Mouse (Mus musculus) liver, embryonic 14.5 days (tissue): ENCODE measurements around the gene Trim9. TPM values are rescaled to one million over a fixed set of nuclear protein-coding genes. Genes with fewer than 3 reads are reported as not detected.

Experiments used
- ATAC-seq: fragments of 200-750 bp; cut with Nextera tagmentation; 2 replicates; pipeline ENCODE4 v1.8.0; 2017; ENCODE audit warnings: moderate number of reproducible peaks, mild to moderate bottlenecking, moderate library complexity; ENCODE audit not compliant: insufficient read depth
- DNase-seq, 3 experiments: peaks; one replicate each; pipeline ENCODE4 v3.0.0-alpha.2; 2012 to 2013; ENCODE audit warnings: low read depth in 3 of 3, low spot score in 3 of 3
- H3K27ac ChIP-seq: fragments of 300-500 bp; sonication (generic); 2 replicates; pipeline ENCODE4 v1.5.1; 2014; ENCODE audit warnings: moderate library complexity, mild to moderate bottlenecking, control low read depth, inconsistent platforms
- H3K27me3 ChIP-seq: fragments of 300-500 bp; sonication (generic); 2 replicates; pipeline ENCODE4 v1.6.1; 2014; ENCODE audit warnings: mild to moderate bottlenecking, low read length, moderate library complexity; ENCODE audit not compliant: control insufficient read depth, insufficient read depth
- H3K36me3 ChIP-seq: fragments of 300-500 bp; sonication (generic); replicated peaks from 2 replicates; pipeline ENCODE4 v1.6.1; 2014; ENCODE audit warnings: low read depth; ENCODE audit not compliant: control insufficient read depth, insufficient read depth
- H3K4me1 ChIP-seq, 2 experiments: fragments of 200-500 bp in 1 of 2; fragments of 300-500 bp in 1 of 2; sonication (generic) in 1 of 2; replicated peaks; 2 replicates each; pipeline ENCODE4 v1.6.1; 2012 to 2014; ENCODE audit warnings: antibody characterized with exemption in 1 of 2, inconsistent platforms in 1 of 2, low read length in 1 of 2; ENCODE audit not compliant: control insufficient read depth in 2 of 2, insufficient read depth in 2 of 2
- H3K4me2 ChIP-seq: fragments of 300-500 bp; sonication (generic); 2 replicates; pipeline ENCODE4 v1.6.1; 2014; ENCODE audit warnings: low read depth, mild to moderate bottlenecking, control low read depth, moderate library complexity
- H3K4me3 ChIP-seq, 2 experiments: fragments of 200-500 bp in 1 of 2; fragments of 300-500 bp in 1 of 2; sonication (generic) in 1 of 2; 2 replicates each; pipeline ENCODE4 v1.5.1; 2012 to 2014; ENCODE audit warnings: low read depth in 2 of 2, low read length in 2 of 2, mild to moderate bottlenecking in 2 of 2, control low read depth in 1 of 2, inconsistent platforms in 1 of 2, moderate library complexity in 1 of 2; ENCODE audit not compliant: insufficient read depth in 1 of 2
- H3K9ac ChIP-seq: fragments of 300-500 bp; sonication (generic); replicated peaks from 2 replicates; pipeline ENCODE4 v1.6.1; 2014; ENCODE audit warnings: mild to moderate bottlenecking, control low read depth, moderate library complexity
- H3K9me3 ChIP-seq: fragments of 300-500 bp; sonication (generic); 2 replicates; pipeline ENCODE4 v1.6.1; 2016; ENCODE audit warnings: low read length, mixed read lengths; ENCODE audit not compliant: control insufficient read depth
- CTCF ChIP-seq: IDR thresholded peaks from 2 replicates; pipeline ENCODE4 v1.5.1; 2016; ENCODE audit warnings: antibody characterized with exemption, low read depth, control low read depth
- EP300 ChIP-seq: IDR thresholded peaks from 2 replicates; pipeline ENCODE4 v1.6.1; 2016; ENCODE audit warnings: antibody characterized with exemption, low read depth
- WGBS: fragments of 180-500 bp; shearing (Covaris S2); extraction: QIAGEN DNeasy Blood & Tissue Kit; methylation state at CpG from one replicate; pipeline ENCODE4 v1.1.7; 2014; ENCODE audit not compliant: insufficient replicate concordance; 5-methylcytosine and 5-hydroxymethylcytosine counted together
- polyA plus RNA-seq, 2 experiments: library from polyadenylated mRNA; depleted of rRNA in 1 of 2; stranded (reverse) in 1 of 2; unstranded in 1 of 2; fragments of >200 nt; fragmentation: Nextera tagmentation in 1 of 2; extraction: Ambion mirVana in 1 of 2; gene quantifications; 2 replicates each; pipeline versions ENCODE4 v1.2.1 to v1.2.3; 2012 to 2014

Trim9 gene
- polyA plus RNA-seq, 2 experiments = 0.01 to 0.04 TPM

DNA sequence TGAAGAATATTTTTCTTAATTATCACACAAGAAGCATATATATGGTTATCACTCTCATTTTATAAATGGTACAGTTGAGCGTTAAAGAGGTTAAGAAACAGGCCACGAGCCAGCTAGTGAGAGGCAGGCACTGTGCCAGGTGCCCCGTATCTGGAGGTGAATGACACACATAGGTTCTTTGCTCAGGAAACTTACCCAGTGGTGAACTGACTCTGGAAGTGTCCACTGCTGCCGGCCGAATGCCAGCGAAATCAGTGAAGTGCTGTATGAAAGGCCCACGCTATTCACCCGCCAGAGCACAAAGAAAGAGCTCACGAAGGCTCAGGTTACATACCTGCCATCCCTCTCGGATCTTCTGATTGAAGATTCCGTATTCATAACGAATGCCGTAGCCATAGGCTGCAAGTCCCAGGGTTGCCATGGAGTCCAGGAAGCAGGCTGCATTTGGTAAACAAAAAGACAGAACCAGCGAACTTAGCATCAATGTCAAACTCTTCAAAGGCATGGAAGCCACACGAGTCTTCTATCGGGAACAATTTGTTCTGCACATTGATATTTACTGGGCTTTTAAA lies 131.1 kb downstream of the Trim9 start:
- DNase-seq = no peak
- Histone ChIP-seq H3K4me1 (0 out of 4 replicates have a peak, but pooled peaks cover 0 to 2% of the 10 kb centered on the region in 2 experiments), H3K36me3 (no peaks in the 10 kb centered on the region; the same call in 1 of the 2 replicates), H3K9me3 (no peaks in the 10 kb centered on the region), H3K27ac (no peak overlapping the region), H3K27me3 (no peaks in the 10 kb centered on the region), H3K9ac (no peak overlapping the region), H3K4me2 (no peak overlapping the region), H3K4me3 (no peak overlapping the region)
- no peak for TF ChIP-seq CTCF
- no peak for TF ChIP-seq EP300
- ATAC-seq = no peak
- 69% methylated on average over 16 of the region's 16 CpGs for WGBS

DNA sequence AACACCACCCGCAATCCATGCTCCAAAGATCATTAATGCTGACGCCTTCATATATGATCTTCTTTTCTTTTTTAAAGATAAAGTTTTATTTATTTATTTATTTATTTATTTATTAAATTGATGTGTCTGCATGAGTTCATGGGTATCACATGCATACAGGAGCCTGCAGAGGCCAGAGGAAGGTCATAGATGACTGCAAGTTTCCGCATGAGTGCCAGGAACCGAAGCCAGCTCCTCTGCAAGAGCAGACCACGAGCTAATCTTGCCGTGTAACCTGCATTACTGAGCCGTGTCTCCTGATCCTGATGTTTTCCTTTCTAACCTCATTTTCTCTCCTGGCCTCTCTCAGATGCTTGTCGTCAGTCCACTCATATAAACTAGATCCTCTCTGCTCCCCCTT lies 133.1 kb downstream of the Trim9 start:
- no peak for DNase-seq
- Histone ChIP-seq H3K4me3 (no peak overlapping the region), H3K4me2 (no peak overlapping the region), H3K4me1 (0 out of 4 replicates have a peak, but pooled peaks cover 0 to 2% of the 10 kb centered on the region in 2 experiments), H3K9me3 (no peaks in the 10 kb centered on the region), H3K27ac (no peak overlapping the region), H3K36me3 (no peaks in the 10 kb centered on the region), H3K27me3 (no peaks in the 10 kb centered on the region), H3K9ac (no peak overlapping the region)
- WGBS = 64% methylated on average over 8 of the region's 8 CpGs
- ATAC-seq = no peak
- TF ChIP-seq CTCF (no peak), EP300 (no peak)

DNA sequence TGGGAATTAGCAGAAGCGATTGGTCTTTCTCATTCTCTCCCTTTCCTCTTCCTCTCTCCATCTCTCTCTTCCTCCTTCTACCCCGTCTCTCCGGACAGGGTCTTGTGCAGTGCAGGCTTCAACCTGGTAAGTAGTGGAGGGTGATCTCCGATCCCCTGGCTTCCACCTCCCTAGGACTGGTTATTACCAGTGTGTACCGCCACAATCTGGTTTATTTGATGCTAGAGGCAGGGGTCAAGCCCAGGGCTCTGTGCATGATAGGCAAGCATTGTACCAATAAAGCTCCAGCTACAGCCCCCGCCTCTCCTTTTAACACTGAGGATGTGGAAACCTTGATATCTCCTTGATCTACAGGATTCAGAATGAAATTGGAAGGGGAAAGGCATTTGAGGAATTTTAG lies 133.8 kb downstream of the Trim9 start:
- no peak for TF ChIP-seq CTCF
- no peak for TF ChIP-seq EP300
- DNase-seq (no peak), ATAC-seq (no peak)
- no peaks in the 10 kb centered on the region for H3K9me3 ChIP-seq
- H3K4me3 ChIP-seq = no peak overlapping the region
- no peak overlapping the region for H3K9ac ChIP-seq
- 0 out of 4 replicates have a peak, but pooled peaks cover 0 to 2% of the 10 kb centered on the region in 2 experiments for H3K4me1 ChIP-seq
- H3K27me3 ChIP-seq = no peaks in the 10 kb centered on the region
- H3K4me2 ChIP-seq = no peak overlapping the region
- H3K27ac ChIP-seq = no peak overlapping the region
- no peaks in the 10 kb centered on the region for H3K36me3 ChIP-seq
- 72% methylated on average over 6 of the region's 6 CpGs for WGBS

DNA sequence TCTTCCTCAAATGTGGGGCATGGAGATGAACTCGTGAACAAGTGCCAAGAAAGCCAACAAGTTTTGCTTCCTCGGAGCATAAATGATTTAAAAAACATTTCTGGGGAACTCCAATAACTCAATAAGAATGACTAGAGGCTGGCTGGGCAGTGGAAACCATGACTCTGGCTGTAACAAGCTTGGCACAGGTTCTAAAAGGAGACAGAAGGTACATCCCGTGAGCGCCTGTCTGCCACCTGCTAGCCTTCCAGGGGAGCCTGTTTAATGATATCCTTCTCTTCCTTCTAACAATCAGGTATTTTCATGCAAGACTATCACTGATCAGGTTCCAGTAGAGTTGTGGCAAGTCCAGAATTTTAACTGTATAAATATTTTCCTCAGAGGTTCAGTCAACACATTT lies 134.9 kb downstream of the Trim9 start:
- no peak for ATAC-seq
- H3K4me3 ChIP-seq = no peak overlapping the region
- TF ChIP-seq EP300 (no peak), CTCF (no peak)
- no peak overlapping the region for H3K4me2 ChIP-seq
- no peaks in the 10 kb centered on the region for H3K4me1 ChIP-seq
- no peaks in the 10 kb centered on the region for H3K9me3 ChIP-seq
- no peak for DNase-seq
- H3K27ac ChIP-seq = no peak overlapping the region
- no peaks in the 10 kb centered on the region for H3K27me3 ChIP-seq
- WGBS = 59% methylated on average over 4 of the region's 4 CpGs
- no peaks in the 10 kb centered on the region for H3K36me3 ChIP-seq
- H3K9ac ChIP-seq = no peak overlapping the region

DNA sequence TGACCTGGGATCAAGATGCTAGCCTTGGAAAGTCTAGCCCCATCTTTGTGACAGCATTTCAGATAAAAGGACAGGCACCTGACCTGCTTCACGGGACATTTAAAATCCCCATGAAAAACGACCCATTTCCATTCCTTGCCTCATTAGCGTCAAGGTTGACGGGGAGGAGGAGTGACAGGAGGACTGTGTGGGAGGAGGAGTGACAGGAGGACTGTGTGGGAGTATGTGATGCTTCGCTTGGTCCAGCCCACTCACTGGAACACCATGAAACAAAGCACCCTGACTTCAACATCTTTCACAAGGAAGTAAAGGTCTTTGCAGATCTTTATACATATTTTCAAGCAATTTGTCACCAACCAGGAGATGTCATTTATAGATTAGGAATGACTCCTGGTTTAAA lies 139.2 kb downstream of the Trim9 start:
- Histone ChIP-seq H3K9ac (no peak overlapping the region), H3K4me2 (no peak overlapping the region), H3K4me3 (no peak overlapping the region), H3K27ac (no peak overlapping the region), H3K9me3 (no peaks in the 10 kb centered on the region), H3K4me1 (no peaks in the 10 kb centered on the region), H3K27me3 (no peaks in the 10 kb centered on the region), H3K36me3 (no peaks in the 10 kb centered on the region; the same call in 1 of the 2 replicates)
- 50% methylated on average over 5 of the region's 5 CpGs for WGBS
- DNase-seq = no peak
- TF ChIP-seq CTCF (no peak), EP300 (no peak)
- ATAC-seq = no peak
